Mouse (Mus musculus) adrenal gland, adult 18-20 months (tissue): ENCODE measurements at regions not wholly inside any gene's neighbourhood (a gene's known extent, or its start where the extent isn't known, plus 50 kb on each side); places are given as distances from the start of the nearest gene placed in this dataset.

Source experiments
- DNase-seq, 2 experiments: peaks; one replicate each; pipeline ENCODE4 v3.0.0; 2021 to 2022; ENCODE audit warnings: low spot score in 2 of 2

DNA sequence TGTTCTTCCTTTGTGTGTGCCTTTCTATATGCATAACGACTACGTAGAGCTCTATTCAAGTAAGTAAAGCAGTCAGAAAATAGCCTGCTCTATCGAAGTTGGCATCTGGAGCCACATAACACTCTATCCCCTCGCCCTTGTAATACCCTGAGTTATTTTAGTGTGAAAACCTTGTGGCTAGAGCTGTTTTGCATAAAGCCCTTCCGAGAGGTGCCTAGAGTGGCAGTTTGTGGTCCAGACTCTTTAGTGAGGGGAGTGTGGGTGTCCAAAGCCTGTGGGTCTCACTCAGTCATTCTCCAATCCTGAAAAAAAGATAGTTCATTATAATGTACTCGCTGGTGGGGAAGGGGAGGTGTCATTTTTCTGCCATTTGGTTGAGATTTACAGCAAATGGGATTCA lies 855.2 kb upstream of the Car8 start:
- no peak for DNase-seq

DNA sequence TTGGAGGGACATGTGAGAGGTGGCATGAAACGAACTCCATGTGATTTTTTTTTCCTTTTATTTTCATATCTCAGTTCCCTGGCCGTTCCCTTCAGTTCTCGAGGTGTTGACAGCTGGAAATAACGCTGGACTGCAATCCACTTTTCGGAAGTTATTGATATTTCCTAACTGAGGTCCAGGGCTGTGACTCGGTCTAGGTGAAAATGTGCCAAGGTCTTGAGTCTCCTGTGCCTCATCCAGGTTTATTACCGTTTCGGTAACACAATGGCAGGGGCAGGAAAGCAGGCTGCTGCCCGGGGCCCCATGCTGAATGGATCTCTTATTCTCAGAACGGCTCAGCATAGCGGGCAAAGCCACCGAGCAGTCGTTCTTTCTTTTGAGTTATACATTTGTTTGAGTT lies 844.7 kb upstream of the Car8 start:
- no peak for DNase-seq

DNA sequence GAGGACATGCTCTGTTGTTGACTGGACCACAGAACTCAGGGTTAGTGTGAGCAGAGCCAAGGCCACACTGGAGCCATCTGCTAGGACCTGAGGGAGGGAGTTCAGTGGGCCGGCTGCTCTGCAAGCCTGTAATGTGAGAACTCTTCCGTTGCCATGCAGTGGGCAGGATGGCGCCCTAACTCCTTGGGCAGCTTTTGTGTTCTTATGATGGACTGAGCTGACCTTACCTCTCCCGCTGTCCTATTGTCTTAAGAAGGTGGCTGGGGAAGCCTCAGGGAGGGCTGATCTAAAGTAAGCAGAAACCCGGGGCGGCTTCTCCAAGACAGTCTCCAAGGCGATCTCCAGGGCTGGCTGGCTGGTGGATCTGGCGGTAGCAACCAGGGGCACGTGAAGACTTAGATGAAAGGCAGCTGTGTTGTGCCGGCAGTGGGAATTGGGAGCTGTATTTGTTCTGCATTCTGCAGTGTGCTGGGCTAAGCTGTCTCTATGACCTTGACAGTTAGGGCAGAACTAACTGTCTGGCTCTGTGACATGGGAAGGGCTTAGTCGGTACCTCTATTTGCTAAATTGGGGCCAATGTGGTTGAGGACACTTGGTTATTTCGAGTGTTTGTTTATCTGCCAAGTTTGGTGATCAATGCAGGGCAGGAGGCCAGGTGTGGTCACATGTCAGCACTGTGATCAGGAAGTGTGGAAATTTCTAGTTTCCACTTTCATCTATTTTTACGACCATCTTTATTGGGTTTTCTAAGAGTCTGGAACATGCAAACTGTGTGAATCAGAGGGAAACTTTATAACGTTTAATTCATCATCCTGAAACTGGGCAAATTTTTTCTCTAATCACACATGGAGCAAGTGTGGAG lies 843.1 kb upstream of the Car8 start:
- peak in 1 of 2 experiments; percentile 20 for DNase-seq

DNA sequence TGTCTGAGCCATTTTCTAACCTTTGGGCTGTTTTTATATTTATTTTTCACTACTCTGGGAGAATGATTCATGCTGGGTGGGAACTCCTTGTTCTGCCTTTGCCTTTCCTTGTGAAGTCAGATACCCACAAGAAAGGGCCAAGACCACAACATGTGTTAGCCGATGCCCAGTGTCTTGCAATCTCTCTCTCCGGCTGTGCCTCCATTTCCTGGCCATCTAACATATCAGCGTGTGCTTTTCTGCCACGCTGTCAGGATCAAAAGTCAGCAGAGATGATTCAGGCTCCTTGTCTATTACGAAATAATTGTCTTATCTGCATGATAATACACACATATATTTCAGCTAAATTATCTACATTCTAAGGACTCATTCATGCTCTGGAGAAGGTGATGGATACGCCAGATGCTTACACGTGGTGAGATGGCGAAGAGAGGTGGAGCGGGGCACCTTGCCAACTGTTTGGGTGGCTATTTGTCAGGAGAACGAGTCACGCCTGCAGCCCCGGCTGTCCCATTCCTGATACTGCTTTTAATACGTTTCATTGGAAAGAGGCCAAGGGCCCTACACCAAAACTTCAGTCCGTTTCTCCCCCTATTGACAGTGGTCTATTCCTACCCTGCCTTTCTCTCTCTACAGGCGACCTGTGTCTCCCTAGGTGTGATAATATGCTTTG lies 842.1 kb upstream of the Car8 start:
- DNase-seq, result peak; percentile 55 to 58

DNA sequence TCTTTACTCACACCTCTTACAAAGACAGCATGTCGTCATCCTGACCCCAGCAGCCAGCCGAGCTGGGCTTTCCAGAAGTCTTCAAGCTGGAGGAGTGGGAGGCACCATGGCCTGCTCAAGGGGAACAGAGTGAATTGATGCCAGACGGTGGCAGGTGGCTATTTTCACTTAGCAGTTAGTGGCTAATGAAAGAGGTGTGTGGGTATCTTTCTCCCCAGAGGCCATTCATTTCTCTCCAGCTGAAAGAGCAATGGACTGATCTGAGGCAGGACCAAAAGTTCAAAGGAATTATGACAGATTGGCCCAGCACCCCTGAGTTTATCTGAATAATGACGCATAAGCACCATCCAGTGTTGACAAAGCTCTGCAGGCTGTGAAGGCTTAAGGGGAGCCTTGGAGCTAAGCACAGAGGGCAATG lies 841.0 kb upstream of the Car8 start:
- no peak for DNase-seq

DNA sequence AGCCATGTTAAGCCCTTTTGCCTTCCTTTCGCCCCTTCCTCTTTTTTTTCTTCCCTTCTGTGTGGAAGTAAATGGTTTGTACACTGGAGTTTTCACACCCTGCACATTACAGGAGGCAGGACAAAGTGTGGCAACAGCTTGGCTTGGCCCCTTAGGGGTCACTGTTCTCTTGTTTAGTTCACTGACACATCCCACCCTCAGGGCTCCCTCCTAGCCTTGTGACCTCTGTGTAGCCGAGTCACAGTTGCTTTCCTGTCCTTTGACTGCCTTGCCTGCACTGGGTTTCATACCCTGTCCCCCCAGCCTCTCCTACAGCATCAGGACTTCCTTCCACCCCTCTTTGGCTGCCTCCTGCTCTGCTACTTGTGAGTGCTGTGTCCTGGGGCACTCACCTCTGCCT lies 835.6 kb upstream of the Car8 start:
- DNase-seq, result no peak

DNA sequence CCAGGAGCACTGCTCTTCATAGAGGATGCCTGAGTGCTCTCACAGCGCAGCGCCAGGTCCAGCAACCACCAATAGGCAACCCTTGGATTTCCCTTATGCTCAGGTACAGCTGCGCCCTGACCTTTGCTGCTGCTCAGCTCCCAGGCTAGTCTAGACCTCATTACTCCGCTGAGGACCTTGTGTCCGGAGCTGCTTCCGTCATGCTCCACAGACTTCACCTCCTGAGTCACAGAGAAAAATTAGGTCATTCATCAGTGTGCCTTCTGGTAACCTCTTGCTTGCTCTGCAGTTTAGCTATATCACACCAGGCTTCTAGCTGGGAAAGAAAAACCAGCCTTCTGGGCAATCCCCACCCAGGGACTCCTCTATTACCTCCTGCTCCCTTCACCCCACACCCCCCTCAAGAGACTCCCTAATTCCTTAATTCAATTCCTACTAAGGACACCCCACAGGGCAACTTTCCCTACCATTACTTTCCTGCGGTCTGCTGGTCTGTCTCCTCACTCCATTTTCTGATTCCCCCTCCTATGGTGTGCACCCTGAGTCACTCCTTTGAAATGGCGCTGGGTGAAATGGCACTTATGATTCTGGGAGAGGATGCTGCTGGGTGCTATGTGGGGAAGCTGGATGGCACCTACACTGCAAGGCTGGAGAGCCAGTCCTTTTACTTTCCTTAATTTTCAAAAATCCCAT lies 835.0 kb upstream of the Car8 start:
- peak in 1 of 2 experiments; percentile 10 for DNase-seq

DNA sequence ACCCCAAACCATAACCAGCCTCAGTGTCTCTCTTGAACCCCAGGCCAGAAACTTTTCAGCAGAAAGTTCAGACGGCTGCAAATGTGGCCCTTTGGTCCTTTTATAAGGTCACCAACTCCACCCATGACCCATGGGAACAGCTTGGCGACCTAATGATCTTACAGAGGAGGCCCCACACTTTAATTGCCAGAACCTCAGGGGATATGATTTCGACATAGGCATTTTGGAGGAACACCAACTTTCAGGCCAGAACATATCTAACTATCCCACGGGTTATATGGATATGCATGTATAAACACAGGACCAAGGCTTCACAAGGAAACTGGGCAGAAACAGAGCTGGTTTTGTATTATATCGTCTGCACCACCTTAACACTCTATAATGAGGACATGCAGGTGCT lies 833.5 kb upstream of the Car8 start:
- DNase-seq, result no peak

DNA sequence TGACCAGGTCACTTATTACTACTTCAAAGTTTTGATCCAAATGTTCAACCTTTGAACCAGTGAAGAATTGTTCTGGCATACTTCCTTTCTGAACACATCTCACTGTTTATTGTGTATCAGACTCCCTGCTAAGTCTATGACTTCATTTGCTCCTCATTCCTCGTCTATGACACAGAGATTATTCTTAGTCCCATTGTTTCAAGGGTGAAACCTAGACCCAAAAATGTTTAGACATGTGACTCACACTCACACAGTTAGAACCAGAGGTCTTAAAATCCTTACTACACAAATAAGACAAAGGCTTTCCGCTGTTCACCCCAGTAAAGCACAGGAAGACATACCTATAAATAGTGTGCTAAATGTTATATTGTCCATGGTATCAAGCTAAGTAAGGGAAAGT lies 829.0 kb upstream of the Car8 start:
- DNase-seq, result no peak

DNA sequence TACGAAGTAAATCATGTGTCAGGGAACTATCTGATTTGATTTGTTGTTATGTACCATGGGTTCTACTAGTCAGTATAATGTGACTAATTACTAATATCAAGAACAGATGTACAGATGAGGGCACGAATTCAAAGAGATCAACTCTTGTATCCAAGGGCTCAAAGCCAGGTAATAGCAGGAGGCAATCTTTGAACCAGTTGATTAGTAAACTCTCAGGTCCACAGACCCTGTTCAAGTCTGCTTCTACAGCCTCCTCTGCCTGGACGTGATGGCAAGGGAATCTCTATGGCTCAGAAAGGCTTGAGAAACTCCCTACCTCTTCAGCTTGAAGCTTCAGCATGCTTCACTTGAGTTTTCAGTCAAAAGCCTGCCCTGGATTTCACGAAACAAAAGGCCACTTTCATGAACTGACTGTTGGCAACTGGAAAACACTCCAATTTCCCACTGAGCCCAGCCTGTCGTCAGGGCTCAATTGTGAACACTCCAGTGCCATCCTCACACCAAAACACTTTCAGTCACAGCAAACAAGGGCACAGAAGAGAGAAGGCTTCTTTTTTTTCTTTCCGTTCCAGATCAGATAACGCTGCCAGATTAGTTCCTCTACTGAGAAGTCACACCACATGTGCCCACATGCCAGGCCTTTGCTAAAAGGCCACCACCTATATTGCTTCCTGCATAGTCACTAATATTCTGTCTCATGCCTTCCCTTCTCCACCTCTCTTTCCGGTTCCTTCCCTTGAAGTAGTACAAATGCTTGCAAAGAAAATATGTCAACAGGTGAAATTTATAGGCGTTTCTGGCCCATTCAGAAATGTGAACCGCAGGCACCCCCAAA lies 827.4 kb upstream of the Car8 start:
- no peak for DNase-seq

DNA sequence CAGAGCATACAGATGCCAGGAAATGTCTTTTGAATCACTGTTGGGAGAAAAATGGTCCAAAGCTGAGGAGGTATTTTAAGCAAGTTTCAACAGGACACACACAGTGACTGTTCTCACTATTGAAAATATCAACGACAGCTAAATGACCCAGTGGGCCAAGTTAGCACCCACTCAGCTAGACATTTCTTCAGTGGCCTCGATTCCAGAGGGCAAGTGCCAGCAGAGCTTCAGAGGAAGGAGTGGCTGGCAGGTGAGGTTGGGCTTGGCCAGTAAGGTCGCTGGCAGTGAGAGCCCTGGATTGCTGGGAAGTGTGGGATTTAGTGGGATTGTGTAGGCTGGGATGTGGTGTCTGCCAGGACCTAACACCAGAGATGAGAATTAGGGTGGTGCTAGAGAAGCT lies 823.1 kb upstream of the Car8 start:
- DNase-seq, result no peak

DNA sequence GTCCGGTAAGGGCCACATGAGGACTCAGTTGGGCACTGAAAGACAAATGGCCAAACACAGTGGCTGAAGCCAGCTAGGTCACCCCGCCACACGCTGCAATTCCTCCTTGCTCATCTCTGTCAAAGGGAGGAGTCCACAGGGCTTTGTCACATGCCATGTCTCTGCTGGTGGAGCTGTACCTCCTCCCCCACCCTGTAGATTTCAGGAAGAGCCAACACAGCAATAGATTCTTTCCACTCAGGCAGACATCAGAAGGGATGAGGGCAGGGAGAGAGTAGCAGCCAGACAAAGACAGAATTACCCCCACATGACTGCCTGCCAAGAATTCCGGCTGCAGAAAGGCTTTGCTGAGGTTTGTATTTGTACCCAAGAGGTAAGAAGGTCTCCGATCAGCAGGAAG lies 821.4 kb upstream of the Car8 start:
- no peak for DNase-seq

DNA sequence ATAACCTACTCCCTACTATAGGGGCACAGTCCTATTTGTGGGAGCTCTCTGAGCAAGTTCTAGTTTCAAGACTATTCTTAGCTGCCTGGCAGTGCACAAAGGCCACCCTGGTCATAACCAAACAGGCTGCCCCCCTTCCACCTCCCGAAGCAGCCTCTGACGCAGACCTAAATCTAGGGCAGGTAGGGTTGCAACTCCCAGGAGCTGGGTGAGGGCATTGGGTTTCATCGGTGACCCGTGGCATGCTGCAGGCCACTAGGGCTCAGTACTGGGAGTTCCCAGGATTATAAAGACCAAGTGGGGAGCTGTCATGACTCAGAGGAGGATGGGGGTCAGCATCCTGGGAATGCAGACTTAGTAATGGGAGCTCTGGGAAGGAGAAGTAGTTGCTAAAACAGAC lies 818.8 kb upstream of the Car8 start:
- no peak for DNase-seq

DNA sequence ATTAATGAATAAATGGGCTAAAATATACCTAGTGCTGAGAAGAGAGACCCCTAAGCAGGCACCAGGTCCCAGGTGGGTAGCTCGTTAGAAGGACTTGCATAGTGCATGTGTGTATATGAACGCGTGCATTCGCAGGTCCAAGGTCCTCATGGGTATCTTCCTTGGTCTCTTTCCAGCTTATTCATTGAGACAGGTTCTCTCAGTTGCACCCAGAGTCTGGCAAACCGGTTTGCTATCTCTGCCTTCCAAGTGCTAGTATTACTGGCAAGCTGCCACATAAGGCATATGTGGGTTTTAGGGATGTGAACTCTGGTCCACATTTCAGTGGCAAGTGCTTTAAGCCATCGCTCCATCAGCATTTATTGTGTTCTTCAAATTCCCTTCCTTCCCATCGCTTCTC lies 818.3 kb upstream of the Car8 start:
- DNase-seq, result no peak

DNA sequence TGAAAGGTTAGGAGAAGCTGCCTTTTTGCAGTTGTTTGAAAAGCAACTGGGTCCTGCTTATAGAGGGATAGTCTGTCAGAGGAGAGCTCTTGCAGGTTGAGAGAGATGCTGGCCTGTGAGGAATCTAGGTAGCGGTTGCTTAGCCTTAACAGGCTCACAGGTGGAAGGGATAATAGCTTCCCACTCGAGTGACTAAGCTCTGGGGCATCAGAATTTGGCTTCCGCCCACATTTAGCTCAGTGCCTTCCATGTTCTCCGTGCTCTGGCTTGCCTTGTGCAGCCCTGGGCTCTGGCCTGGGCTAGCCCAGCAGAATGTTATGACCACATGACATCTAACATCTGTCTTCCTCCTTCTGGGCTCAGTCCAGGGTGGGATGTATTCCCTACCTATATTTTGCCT lies 817.0 kb upstream of the Car8 start:
- DNase-seq, result no peak

DNA sequence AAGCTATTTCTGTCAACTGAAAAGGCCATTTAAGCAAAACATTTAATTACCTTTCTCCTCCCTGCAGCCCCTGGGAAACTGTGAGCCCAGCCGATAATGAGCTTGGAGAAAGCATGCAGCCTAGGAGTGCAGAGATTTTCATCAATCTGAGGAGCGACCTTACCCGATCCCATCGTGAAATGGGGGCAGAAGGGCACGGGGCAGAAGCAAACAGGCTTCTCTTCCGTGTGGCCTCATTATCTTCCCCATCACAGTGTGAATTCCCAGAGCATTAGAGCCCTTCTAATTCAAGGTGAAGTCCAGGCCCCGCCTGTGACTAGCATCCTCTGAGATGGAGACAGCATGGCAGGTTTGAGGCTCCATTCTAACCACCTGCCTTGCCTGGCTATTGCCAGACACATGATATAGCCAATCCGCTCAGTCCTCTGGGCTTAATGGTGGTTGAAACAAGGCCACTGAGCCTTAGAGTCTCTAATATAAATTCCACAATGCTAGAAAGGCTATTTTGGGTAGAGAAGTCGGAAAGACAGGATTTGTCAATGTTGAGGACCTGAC lies 816.5 kb upstream of the Car8 start:
- DNase-seq, result no peak

DNA sequence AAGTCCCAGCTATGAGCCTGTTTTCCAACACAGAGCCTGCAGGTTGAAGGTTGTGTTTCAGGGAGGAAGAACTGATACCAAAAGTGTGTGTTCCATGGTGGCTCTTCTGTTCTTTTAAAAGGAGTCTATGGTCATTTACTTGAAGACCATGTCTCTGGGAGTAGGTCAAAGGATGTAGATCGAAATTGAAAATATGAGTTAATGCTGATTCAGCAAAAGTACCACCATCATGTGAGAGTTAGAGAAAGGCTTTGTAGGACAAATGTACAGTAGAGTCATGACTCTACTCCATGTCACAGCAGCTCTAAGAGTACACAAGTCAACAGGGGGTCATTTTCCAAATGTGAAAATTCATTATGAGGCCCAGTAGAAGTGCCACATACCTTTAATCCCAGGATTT lies 810.0 kb upstream of the Car8 start:
- no peak for DNase-seq

DNA sequence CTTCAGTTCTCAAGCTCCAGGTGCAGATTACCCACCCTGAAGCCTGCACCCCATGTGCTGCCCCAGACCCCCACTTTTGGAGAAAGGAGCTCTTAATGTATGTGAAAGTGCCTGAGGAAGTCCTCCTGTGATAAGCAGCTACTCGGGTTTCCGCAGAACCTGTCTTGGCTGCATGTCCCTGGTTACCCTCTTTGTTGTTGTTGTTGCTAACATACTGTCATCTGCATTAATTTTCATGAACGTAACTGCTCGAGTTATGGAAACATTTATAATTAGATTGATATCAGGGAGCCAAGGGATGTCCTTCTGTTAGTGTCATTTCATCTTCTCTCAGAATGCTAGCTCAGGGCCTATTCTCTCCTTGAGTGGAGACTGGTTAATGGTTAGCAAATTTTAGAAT lies 808.3 kb upstream of the Car8 start:
- no peak for DNase-seq

DNA sequence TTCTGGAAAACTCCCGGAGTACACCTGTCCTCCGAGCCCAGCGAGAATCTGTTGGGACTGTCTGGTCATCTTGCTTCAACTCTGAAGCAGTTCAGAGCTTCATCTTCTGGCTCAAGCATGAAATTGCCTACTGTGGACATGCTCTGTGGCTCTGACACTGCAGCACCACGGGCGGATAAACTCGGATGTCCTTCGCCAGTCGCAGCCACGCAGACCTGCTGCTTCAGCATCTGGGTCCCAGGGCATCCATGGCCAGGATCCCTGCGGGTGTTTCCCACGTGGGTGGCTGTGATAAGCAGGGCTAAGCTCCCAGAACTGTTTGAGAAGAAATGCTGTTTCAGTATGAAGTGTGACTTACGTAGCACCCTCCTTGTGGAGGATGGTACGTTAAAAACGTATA lies 807.6 kb upstream of the Car8 start:
- no peak for DNase-seq

DNA sequence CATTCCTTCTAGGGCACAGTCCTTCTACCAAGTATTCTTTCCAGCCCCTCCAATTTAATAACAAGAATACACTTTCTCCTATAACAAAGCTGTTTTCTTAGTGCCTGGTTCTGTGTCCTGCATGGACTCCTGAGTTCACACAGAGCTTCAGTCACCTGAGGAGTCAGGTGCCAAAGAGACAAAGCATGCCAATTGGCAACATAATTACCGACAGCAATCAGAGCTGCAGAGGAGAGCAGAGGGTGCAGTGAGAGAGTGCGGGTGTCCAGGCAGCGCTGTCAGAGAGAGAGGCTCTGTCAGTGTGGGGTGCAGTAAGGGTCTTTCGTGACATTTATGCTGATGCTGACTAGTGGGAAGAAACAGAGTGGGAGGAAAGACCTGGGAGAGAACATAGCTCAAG lies 807.2 kb upstream of the Car8 start:
- DNase-seq, result no peak

DNA sequence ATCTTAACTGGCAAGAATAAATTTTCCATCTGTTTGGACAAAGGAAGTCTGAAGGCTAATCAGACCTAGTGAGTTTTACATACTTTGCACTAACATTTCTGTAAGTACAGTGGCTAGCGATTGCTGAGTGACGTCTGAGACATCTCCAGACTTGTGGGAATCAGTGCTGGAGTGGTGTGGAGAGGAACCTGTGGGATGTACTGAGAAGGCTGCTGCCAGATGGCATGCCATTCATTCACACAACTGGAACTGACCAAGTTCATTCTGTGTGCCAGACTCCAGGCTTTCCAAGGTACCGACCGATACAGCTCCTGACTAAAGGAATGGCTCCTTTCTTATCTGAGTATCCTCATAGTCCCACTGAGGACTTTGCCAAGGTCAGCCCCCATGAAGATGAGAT lies 797.2 kb upstream of the Car8 start:
- DNase-seq, result no peak
